Mouse (Mus musculus): ENCODE measurements at regions not wholly inside any gene's neighbourhood (a gene's known extent, or its start where the extent isn't known, plus 50 kb on each side); places are given as distances from the start of the nearest gene placed in this dataset.

- Histone ChIP-seq H3K27me3 (replicated peaks; ENCODE audit: control insufficient read depth, insufficient read depth, low read length) (no peaks in the 10 kb centered on the region), H3K9ac (ENCODE audit: low read depth, low read length) (no peak overlapping the region), H3K4me3 (ENCODE audit: low read length) (no peak overlapping the region), H3K27ac (ENCODE audit: low read length) (no peak overlapping the region), H3K36me3 (ENCODE audit: control insufficient read depth, insufficient read depth, low read length) (no peaks in the 10 kb centered on the region), H3K4me2 (ENCODE audit: low read depth, low read length) (no peak overlapping the region), H3K9me3 (ENCODE audit: control insufficient read depth, low read length) (no peaks in the 10 kb centered on the region), H3K4me1 (ENCODE audit: control insufficient read depth, insufficient read depth, low read length) (no peaks in the 10 kb centered on the region)
- WGBS, result 90% methylated on average over 2 of the region's 2 CpGs
- ATAC-seq, result no peak
Measured at GRCm38 (mm10) chr10:98354486-98354885, 559.7 kb upstream of the Atp2b1 start.

GRCm38 (mm10) chr10:98364604-98365003, 549.6 kb upstream of the Atp2b1 start:
- WGBS, result 79% methylated on average over 2 of the region's 2 CpGs
- H3K36me3 ChIP-seq (ENCODE audit: control insufficient read depth, insufficient read depth, low read length), result no peaks in the 10 kb centered on the region
- no peak for ATAC-seq

GRCm38 (mm10) chr10:98372561-98372960, 541.6 kb upstream of the Atp2b1 start:
- no peaks in the 10 kb centered on the region for H3K4me1 ChIP-seq (ENCODE audit: control insufficient read depth, insufficient read depth, low read length)
- WGBS, result 59% methylated on average over 4 of the region's 4 CpGs
- no peaks in the 10 kb centered on the region for H3K36me3 ChIP-seq (ENCODE audit: control insufficient read depth, insufficient read depth, low read length)
- H3K4me3 ChIP-seq (ENCODE audit: low read length), result no peak overlapping the region
- no peak for ATAC-seq
- no peaks in the 10 kb centered on the region for H3K27me3 ChIP-seq (replicated peaks; ENCODE audit: control insufficient read depth, insufficient read depth, low read length)
- H3K27ac ChIP-seq (ENCODE audit: low read length), result no peak overlapping the region
- no peaks in the 10 kb centered on the region for H3K9me3 ChIP-seq (ENCODE audit: control insufficient read depth, low read length)
- no peak overlapping the region for H3K4me2 ChIP-seq (ENCODE audit: low read depth, low read length)
- no peak overlapping the region for H3K9ac ChIP-seq (ENCODE audit: low read depth, low read length)

More at GRCm38 (mm10) chr10:98364604-98365003, 549.6 kb upstream of the Atp2b1 start:
- H3K4me3 ChIP-seq (ENCODE audit: low read length), result no peak overlapping the region
- no peaks in the 10 kb centered on the region for H3K9me3 ChIP-seq (ENCODE audit: control insufficient read depth, low read length)
- H3K4me2 ChIP-seq (ENCODE audit: low read depth, low read length), result no peak overlapping the region
- no peaks in the 10 kb centered on the region for H3K27me3 ChIP-seq (replicated peaks; ENCODE audit: control insufficient read depth, insufficient read depth, low read length)
- H3K9ac ChIP-seq (ENCODE audit: low read depth, low read length), result no peak overlapping the region
- no peak overlapping the region for H3K27ac ChIP-seq (ENCODE audit: low read length)
- H3K4me1 ChIP-seq (ENCODE audit: control insufficient read depth, insufficient read depth, low read length), result no peaks in the 10 kb centered on the region

GRCm38 (mm10) chr10:98373314-98373713, 540.9 kb upstream of the Atp2b1 start:
- ATAC-seq, result no peak
- no peaks in the 10 kb centered on the region for H3K4me1 ChIP-seq (ENCODE audit: control insufficient read depth, insufficient read depth, low read length)
- no peaks in the 10 kb centered on the region for H3K9me3 ChIP-seq (ENCODE audit: control insufficient read depth, low read length)
- H3K4me3 ChIP-seq (ENCODE audit: low read length), result no peak overlapping the region
- no peaks in the 10 kb centered on the region for H3K27me3 ChIP-seq (replicated peaks; ENCODE audit: control insufficient read depth, insufficient read depth, low read length)
- H3K4me2 ChIP-seq (ENCODE audit: low read depth, low read length), result no peak overlapping the region
- H3K27ac ChIP-seq (ENCODE audit: low read length), result no peak overlapping the region
- no peaks in the 10 kb centered on the region for H3K36me3 ChIP-seq (ENCODE audit: control insufficient read depth, insufficient read depth, low read length)
- no peak overlapping the region for H3K9ac ChIP-seq (ENCODE audit: low read depth, low read length)
- 63% methylated on average over 3 of the region's 3 CpGs for WGBS

- H3K9me3 ChIP-seq (ENCODE audit: control insufficient read depth, low read length), result no peaks in the 10 kb centered on the region
- H3K9ac ChIP-seq (ENCODE audit: low read depth, low read length), result no peak overlapping the region
- no peaks in the 10 kb centered on the region for H3K36me3 ChIP-seq (ENCODE audit: control insufficient read depth, insufficient read depth, low read length)
- H3K4me3 ChIP-seq (ENCODE audit: low read length), result no peak overlapping the region
- no peaks in the 10 kb centered on the region for H3K27me3 ChIP-seq (replicated peaks; ENCODE audit: control insufficient read depth, insufficient read depth, low read length)
- no peak overlapping the region for H3K4me2 ChIP-seq (ENCODE audit: low read depth, low read length)
- no peak overlapping the region for H3K27ac ChIP-seq (ENCODE audit: low read length)
- no peak for ATAC-seq
- H3K4me1 ChIP-seq (ENCODE audit: control insufficient read depth, insufficient read depth, low read length), result no peaks in the 10 kb centered on the region
Measured at GRCm38 (mm10) chr10:98374684-98375083, 539.5 kb upstream of the Atp2b1 start.

GRCm38 (mm10) chr10:98388543-98388942, 525.7 kb upstream of the Atp2b1 start:
- peak; percentile 56; the same call in 1 of the 2 replicates for ATAC-seq
- Histone ChIP-seq H3K4me1 (ENCODE audit: control insufficient read depth, insufficient read depth, low read length) (no peaks in the 10 kb centered on the region), H3K36me3 (ENCODE audit: control insufficient read depth, insufficient read depth, low read length) (no peaks in the 10 kb centered on the region), H3K4me2 (ENCODE audit: low read depth, low read length) (no peak overlapping the region), H3K27ac (ENCODE audit: low read length) (no peak overlapping the region), H3K27me3 (replicated peaks; ENCODE audit: control insufficient read depth, insufficient read depth, low read length) (no peaks in the 10 kb centered on the region), H3K9me3 (ENCODE audit: control insufficient read depth, low read length) (no peaks in the 10 kb centered on the region), H3K4me3 (ENCODE audit: low read length) (no peak overlapping the region), H3K9ac (ENCODE audit: low read depth, low read length) (no peak overlapping the region)

- no peak overlapping the region for H3K27ac ChIP-seq (ENCODE audit: low read length)
- no peak overlapping the region for H3K9ac ChIP-seq (ENCODE audit: low read depth, low read length)
- 54% methylated on average over 1 of the region's 1 CpGs for WGBS
- H3K4me3 ChIP-seq (ENCODE audit: low read length), result no peak overlapping the region
- H3K36me3 ChIP-seq (ENCODE audit: control insufficient read depth, insufficient read depth, low read length), result no peaks in the 10 kb centered on the region
- ATAC-seq, result no peak
- H3K4me1 ChIP-seq (ENCODE audit: control insufficient read depth, insufficient read depth, low read length), result no peaks in the 10 kb centered on the region
- H3K27me3 ChIP-seq (replicated peaks; ENCODE audit: control insufficient read depth, insufficient read depth, low read length), result no peaks in the 10 kb centered on the region
- no peaks in the 10 kb centered on the region for H3K9me3 ChIP-seq (ENCODE audit: control insufficient read depth, low read length)
- H3K4me2 ChIP-seq (ENCODE audit: low read depth, low read length), result no peak overlapping the region
Measured at GRCm38 (mm10) chr10:98399864-98400263, 514.3 kb upstream of the Atp2b1 start.

- 52% methylated on average over 16 of the region's 17 CpGs for WGBS
- no peak overlapping the region for H3K4me3 ChIP-seq (ENCODE audit: low read length)
Measured at GRCm38 (mm10) chr10:98417807-98418743, 496.1 kb upstream of the Atp2b1 start.

GRCm38 (mm10) chr10:98424450-98424849, 489.8 kb upstream of the Atp2b1 start:
- no peak overlapping the region for H3K4me3 ChIP-seq (ENCODE audit: low read length)
- no peaks in the 10 kb centered on the region for H3K36me3 ChIP-seq (ENCODE audit: control insufficient read depth, insufficient read depth, low read length)
- H3K9ac ChIP-seq (ENCODE audit: low read depth, low read length), result no peak overlapping the region
- H3K27ac ChIP-seq (ENCODE audit: low read length), result no peak overlapping the region
- no peak overlapping the region for H3K4me2 ChIP-seq (ENCODE audit: low read depth, low read length)
- no peaks in the 10 kb centered on the region for H3K27me3 ChIP-seq (replicated peaks; ENCODE audit: control insufficient read depth, insufficient read depth, low read length)
- no peaks in the 10 kb centered on the region for H3K9me3 ChIP-seq (ENCODE audit: control insufficient read depth, low read length)
- ATAC-seq, result no peak
- H3K4me1 ChIP-seq (ENCODE audit: control insufficient read depth, insufficient read depth, low read length), result no peaks in the 10 kb centered on the region
- 90% methylated on average over 1 of the region's 1 CpGs for WGBS

More at GRCm38 (mm10) chr10:98417807-98418743, 496.1 kb upstream of the Atp2b1 start:
- Histone ChIP-seq H3K36me3 (ENCODE audit: control insufficient read depth, insufficient read depth, low read length) (no peaks in the 10 kb centered on the region), H3K27ac (ENCODE audit: low read length) (no peak overlapping the region), H3K9ac (ENCODE audit: low read depth, low read length) (no peak overlapping the region), H3K4me1 (ENCODE audit: control insufficient read depth, insufficient read depth, low read length) (no peaks in the 10 kb centered on the region), H3K27me3 (replicated peaks; ENCODE audit: control insufficient read depth, insufficient read depth, low read length) (no peaks in the 10 kb centered on the region), H3K9me3 (ENCODE audit: control insufficient read depth, low read length) (no peaks in the 10 kb centered on the region), H3K4me2 (ENCODE audit: low read depth, low read length) (no peak overlapping the region)
- no peak for ATAC-seq

All from intestine, embryonic 16.5 days (tissue).